Mouse (Mus musculus) layer of hippocampus, postnatal 36 days (tissue): ENCODE data around the gene Gpbp1. TPM values are rescaled to one million over a fixed set of nuclear protein-coding genes. Genes with fewer than 3 reads are reported as not detected.

Experiments
- DNase-seq, 2 experiments: peaks; one replicate each; pipeline ENCODE4 v3.0.0; 2022
- total RNA-seq, 2 experiments: library from RNA; stranded (reverse); gene quantifications; 2 replicates each; pipeline ENCODE4 v1.2.3; 2021

The Gpbp1 gene
- total RNA-seq, 2 experiments from 2014 or later = 86.2 to 90.9 TPM

- DNase-seq = no peak
Observed at GRCm38 (mm10) chr13:111461424-111461823, 28.5 kb downstream of the Gpbp1 start.

GRCm38 (mm10) chr13:111456790-111457189 lies 33.1 kb downstream of the Gpbp1 start:
- no peak for DNase-seq

DNA sequence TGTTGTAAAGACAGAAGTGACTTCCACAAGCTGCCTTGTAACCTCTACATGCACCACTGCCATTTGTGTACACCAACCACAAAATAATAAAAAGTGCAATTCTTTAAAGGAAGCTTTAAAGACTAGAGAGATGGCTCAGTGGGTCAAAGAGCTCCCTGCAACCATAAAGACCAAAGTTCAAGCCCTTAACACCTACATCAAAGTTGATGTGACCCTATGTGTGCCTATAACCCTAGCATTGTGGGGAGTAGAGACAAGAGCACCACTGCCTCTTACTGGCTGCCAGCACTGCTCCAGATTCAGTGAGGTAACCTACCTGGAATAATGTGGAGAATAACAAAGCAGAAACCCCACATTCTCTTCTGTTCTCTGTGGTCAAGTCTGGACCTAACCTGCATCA lies 45.6 kb downstream of the Gpbp1 start:
- no peak for DNase-seq

- no peak for DNase-seq
Observed at GRCm38 (mm10) chr13:111431174-111431573, 58.7 kb downstream of the Gpbp1 start.

DNA sequence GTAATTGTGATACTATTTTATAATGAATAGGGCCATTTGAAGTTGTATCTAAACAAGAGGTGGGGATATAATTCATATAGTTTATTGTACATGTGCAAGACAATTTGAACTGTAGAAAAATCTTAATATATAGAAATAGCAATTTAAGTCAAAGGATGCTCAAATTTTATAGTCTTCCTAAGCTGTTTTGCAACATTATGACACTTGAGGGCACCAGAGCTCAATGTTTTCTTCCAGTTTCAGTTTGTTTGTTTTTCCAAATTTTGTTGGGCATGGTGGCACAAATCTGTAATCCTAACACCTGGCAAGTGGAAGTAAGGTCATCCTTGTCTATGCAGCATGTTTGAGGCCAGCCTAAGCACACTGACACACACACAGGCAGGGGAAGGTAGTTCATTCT lies 68.6 kb downstream of the Gpbp1 start:
- DNase-seq = no peak

GRCm38 (mm10) chr13:111418087-111418486 lies 71.8 kb downstream of the Gpbp1 start:
- no peak for DNase-seq

- DNase-seq = peak in 1 of 2 experiments; percentile 48
Observed at GRCm38 (mm10) chr13:111413156-111413555, 76.8 kb downstream of the Gpbp1 start.

DNA sequence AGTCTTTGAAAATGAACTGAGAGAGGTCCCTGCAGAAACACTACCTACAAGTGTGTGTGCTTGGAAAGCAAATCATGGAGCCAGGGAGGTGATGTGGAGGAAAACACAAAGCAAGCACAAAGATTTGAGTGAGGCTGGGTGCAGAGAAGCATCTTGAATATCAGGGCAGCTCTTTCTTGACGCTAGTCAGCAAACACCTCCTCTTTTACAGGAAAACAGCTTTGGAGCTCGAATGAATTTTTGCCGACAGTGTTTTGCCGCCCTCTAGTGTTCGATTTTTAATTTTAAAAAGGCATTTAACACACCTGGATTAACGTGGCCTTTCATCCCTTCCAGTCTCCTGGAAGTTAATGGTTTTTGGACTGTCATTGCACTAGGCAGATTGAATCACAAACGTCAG lies 79.1 kb downstream of the Gpbp1 start:
- DNase-seq = no peak

DNA sequence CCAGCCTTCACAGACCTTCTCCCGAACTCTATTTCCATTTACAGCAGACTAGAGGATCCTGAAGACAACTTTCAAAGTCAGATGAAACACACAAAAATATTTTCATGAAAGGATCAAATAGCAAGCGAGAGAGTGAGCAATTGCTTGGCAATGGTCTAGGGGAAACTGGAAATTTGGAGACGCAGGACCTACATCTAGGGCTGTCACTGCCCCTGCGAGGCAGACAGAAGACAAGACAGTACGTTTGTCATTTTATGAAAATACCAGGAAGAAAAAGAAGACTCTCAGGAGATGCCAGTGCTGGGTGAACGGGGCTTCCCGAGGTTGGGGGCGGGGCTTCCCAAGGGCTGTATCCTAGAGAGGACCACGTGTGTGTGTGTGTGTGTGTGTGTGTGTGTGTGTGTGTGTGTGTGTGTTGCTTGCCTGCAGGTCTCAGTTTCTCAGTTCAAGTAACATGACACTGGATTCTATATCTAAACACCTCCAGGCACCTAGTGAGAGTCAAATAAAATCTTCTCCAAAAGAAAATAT lies 83.0 kb downstream of the Gpbp1 start:
- no peak for DNase-seq

- DNase-seq = no peak
Observed at GRCm38 (mm10) chr13:111405956-111406355, 84.0 kb downstream of the Gpbp1 start.

DNA sequence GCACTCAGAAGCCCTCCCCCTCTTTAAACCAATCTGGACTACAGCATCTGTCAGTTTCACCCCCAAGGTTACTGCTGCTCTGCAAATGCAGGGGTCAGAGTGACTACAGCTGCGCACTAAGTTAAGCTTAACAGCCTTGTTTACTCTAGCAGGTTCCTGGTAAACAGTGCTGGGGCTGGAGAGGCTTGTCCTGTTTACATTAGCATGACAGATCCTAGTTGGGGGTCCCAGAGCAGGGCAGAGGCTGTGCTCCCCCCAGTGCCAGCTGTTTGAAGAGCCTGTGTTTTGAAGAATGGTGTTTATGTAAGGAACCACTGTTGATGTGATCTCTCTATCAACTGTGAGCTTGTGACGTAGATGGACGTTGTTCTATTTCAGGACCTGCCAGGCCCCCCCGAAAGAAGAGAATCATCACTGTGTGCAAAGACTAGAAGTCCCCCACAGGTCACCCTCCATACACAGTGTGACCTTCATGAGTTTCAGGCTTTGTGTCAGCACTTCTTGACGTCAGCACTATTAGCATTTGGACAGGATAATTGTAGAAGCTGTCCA lies 92.2 kb downstream of the Gpbp1 start:
- no peak for DNase-seq

DNA sequence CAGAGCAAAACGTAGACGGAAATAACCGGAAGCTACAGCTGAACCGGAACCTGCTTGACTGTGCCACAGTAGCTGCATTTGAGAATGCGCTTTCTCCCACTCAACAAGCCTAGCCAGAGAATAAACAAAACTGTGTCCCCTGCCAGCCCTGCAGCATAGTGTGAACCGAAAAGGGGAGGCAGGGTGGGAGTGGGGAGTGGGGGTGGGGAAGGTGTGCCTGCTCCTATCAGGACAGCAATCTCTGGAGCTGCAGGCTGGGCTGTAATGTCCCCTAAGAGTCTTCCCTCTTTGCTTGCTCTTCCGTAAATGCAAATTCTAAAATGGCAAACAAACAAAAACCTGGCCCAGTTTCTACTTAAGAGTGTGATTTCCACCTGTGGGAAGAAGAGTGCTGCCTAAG lies 92.8 kb downstream of the Gpbp1 start:
- no peak for DNase-seq

GRCm38 (mm10) chr13:111395528-111395927 lies 94.4 kb downstream of the Gpbp1 start:
- no peak for DNase-seq

DNA sequence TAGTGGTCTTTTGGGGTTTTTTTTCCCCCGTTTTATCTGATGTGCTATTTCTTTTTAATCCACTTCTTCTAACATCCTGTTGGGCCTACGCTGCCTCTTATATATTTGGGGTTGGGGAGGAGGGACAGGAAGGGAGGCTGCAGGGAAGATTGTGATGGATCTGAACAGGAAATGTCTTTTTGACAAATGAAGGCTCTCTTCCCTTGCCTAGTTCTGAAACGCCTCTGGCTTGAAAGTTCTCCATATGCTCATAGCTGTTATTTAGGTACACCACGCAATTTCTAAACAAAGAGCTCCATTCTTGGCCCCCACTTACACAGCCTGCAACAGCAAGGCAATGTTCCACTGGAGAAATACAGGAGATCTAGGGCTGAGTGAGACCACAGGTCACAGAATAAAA lies 95.0 kb downstream of the Gpbp1 start:
- no peak for DNase-seq

- peak; percentile 44 to 45 for DNase-seq
Observed at GRCm38 (mm10) chr13:111394341-111394740, 95.6 kb downstream of the Gpbp1 start.

- no peak for DNase-seq
Observed at GRCm38 (mm10) chr13:111393426-111393825, 96.5 kb downstream of the Gpbp1 start.

DNA sequence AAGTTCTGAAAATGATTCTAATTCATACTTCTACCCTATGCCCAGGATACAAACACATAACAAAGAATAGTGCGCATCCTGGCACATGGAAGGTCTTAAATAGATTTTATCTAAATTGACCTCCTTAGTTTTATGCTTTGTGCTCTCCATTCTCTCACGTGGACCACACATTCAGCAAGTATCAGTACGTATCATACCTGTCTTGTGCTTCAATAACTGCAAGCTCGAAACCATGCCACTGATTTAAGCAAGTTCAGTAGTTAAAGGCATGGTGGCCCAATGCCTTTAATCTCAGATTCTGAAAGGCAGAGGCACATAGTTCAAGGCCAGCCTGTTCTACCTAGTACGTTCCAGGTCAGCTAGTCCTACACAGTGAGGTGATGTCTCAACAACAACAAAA lies 98.5 kb downstream of the Gpbp1 start:
- no peak for DNase-seq

GRCm38 (mm10) chr13:111391011-111391410 lies 98.9 kb downstream of the Gpbp1 start:
- DNase-seq = no peak

DNA sequence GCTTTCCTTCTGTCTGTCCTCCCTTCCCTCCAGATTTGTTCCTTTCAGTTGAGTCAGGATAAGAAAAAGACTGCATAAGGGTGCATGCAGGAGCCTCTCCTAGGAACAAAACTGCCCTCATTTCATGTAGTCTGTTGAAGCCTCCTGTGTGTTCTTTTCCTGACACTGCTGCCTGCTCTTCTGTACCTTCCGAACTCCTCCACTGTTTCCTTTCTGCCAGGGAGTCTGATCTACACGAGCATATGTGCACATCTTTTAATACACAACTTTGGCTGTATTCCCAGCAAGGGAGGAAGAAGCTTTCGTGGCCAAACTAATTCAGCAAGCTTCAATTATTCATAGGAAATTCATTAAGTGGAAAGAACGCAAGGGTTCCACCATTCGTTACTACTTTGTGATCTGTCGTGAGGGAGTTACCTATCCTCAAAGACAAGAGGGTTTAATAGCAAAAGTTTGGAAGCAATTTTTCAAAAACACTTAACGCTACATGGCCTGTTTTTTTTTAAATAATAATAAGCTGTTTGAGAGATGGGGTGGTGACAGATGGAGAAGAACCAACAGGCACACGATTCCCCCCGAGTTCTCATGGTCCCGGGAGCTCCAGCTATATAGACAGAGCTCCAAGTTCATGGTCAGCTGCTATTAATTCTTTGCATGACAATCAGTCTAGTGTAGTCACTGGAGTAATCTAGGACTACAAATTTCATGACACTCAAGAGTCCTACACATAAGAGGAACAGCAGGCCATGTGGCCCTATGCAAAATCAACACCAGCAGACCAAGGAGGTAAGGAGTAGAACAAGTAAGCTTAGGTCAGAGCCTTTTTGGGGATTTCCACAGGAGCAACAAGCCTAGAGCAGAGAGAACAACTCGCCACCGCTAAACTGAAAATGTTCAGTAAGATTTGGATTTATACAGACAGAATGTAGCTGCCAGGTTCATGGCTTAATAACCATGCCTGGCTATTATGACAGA lies 105.6 kb downstream of the Gpbp1 start:
- peak; percentile 24 to 25 for DNase-seq
